Mouse (Mus musculus): ENCODE measurements at regions not wholly inside any gene's neighbourhood (a gene's known extent, or its start where the extent isn't known, plus 50 kb on each side); places are given as distances from the start of the nearest gene placed in this dataset.

- 71% methylated on average over 3 of the region's 3 CpGs for WGBS
- ATAC-seq (ENCODE audit: insufficient number of reproducible peaks, low FRiP score): no peak
- no peaks in the 10 kb centered on the region for H3K9me3 ChIP-seq (replicated peaks)
- H3K9ac ChIP-seq: no peak overlapping the region
- no peaks in the 10 kb centered on the region for H3K27me3 ChIP-seq (replicated peaks)
- no peak overlapping the region for H3K4me2 ChIP-seq
- no peaks in the 10 kb centered on the region for H3K36me3 ChIP-seq
- no peaks in the 10 kb centered on the region for H3K4me1 ChIP-seq (replicated peaks)
- H3K4me3 ChIP-seq: no peak overlapping the region
- H3K27ac ChIP-seq (ENCODE audit: poor library complexity, severe bottlenecking): no peak overlapping the region
Observed at GRCm38 (mm10) chr1:69296816-69297215, 189.0 kb upstream of the Erbb4 start.

DNA sequence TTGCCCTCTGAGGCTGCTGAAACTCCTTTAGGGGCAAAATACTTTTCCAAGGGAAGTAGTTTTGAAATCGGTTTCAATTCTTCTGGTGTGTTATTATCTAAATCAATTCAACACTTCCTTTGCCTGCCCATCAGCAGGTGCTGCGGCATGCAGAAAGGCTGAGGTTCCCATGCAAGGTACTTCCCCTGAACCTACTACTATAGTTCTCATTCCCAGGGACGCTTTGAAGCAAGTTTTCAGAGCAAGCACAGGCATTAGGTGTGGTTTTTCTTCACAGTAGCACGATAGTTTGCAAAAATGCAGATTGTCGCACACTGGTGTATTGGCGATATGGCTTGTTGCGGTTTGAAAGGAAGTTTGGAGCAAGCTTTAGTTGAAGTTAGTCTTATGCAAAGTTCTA, 183.5 kb upstream of the Erbb4 start:
- no peaks in the 10 kb centered on the region for H3K4me1 ChIP-seq (replicated peaks)
- no peak overlapping the region for H3K9ac ChIP-seq
- H3K27me3 ChIP-seq (replicated peaks): no peaks in the 10 kb centered on the region
- H3K9me3 ChIP-seq (replicated peaks): no peaks in the 10 kb centered on the region
- H3K36me3 ChIP-seq: no peaks in the 10 kb centered on the region
- no peak for ATAC-seq (ENCODE audit: insufficient number of reproducible peaks, low FRiP score)
- H3K27ac ChIP-seq (ENCODE audit: poor library complexity, severe bottlenecking): no peak overlapping the region
- H3K4me3 ChIP-seq: no peak overlapping the region
- no peak overlapping the region for H3K4me2 ChIP-seq
- 81% methylated on average over 7 of the region's 7 CpGs for WGBS

GRCm38 (mm10) chr1:69286374-69286773, 178.5 kb upstream of the Erbb4 start:
- no peak overlapping the region for H3K4me2 ChIP-seq
- no peak overlapping the region for H3K4me3 ChIP-seq
- ATAC-seq (ENCODE audit: insufficient number of reproducible peaks, low FRiP score): no peak
- H3K9ac ChIP-seq: no peak overlapping the region
- no peaks in the 10 kb centered on the region for H3K36me3 ChIP-seq
- H3K27me3 ChIP-seq (replicated peaks): no peaks in the 10 kb centered on the region
- H3K9me3 ChIP-seq (replicated peaks): no peaks in the 10 kb centered on the region
- H3K27ac ChIP-seq (ENCODE audit: poor library complexity, severe bottlenecking): no peak overlapping the region
- no peaks in the 10 kb centered on the region for H3K4me1 ChIP-seq (replicated peaks)
- 34% methylated on average over 3 of the region's 3 CpGs for WGBS

GRCm38 (mm10) chr1:69277428-69277827, 169.6 kb upstream of the Erbb4 start:
- no peak overlapping the region for H3K27ac ChIP-seq (ENCODE audit: poor library complexity, severe bottlenecking)
- ATAC-seq (ENCODE audit: insufficient number of reproducible peaks, low FRiP score): no peak
- no peak overlapping the region for H3K4me3 ChIP-seq
- no peaks in the 10 kb centered on the region for H3K9me3 ChIP-seq (replicated peaks)
- H3K4me2 ChIP-seq: no peak overlapping the region
- H3K9ac ChIP-seq: no peak overlapping the region
- H3K4me1 ChIP-seq (replicated peaks): peaks cover 7% of the 10 kb centered on the region; the same call in 1 of the 2 replicates
- H3K36me3 ChIP-seq: no peaks in the 10 kb centered on the region
- 48% methylated on average over 4 of the region's 4 CpGs for WGBS
- H3K27me3 ChIP-seq (replicated peaks): no peaks in the 10 kb centered on the region

GRCm38 (mm10) chr1:69247691-69248090, 139.8 kb upstream of the Erbb4 start:
- Histone ChIP-seq H3K36me3 (no peaks in the 10 kb centered on the region), H3K9me3 (replicated peaks) (no peaks in the 10 kb centered on the region), H3K4me1 (replicated peaks) (0 out of 2 replicates have a peak, but pooled peaks cover 4% of the 10 kb centered on the region), H3K27me3 (replicated peaks) (no peaks in the 10 kb centered on the region), H3K27ac (ENCODE audit: poor library complexity, severe bottlenecking) (no peak overlapping the region), H3K9ac (no peak overlapping the region), H3K4me3 (no peak overlapping the region), H3K4me2 (no peak overlapping the region)
- 78% methylated on average over 5 of the region's 5 CpGs for WGBS
- no peak for ATAC-seq (ENCODE audit: insufficient number of reproducible peaks, low FRiP score)

- Histone ChIP-seq H3K4me3 (no peak overlapping the region; the same call in 1 of the 2 replicates), H3K9me3 (replicated peaks) (no peaks in the 10 kb centered on the region), H3K9ac (no peak overlapping the region), H3K27ac (ENCODE audit: poor library complexity, severe bottlenecking) (no peak overlapping the region), H3K36me3 (no peaks in the 10 kb centered on the region), H3K4me1 (replicated peaks) (no peaks in the 10 kb centered on the region), H3K4me2 (peak overlapping the region; percentile 64), H3K27me3 (replicated peaks) (no peaks in the 10 kb centered on the region)
- no peak for ATAC-seq (ENCODE audit: insufficient number of reproducible peaks, low FRiP score)
- WGBS: 64% methylated on average over 3 of the region's 3 CpGs
Observed at GRCm38 (mm10) chr1:69242289-69242909, 134.5 kb upstream of the Erbb4 start.

GRCm38 (mm10) chr1:69241502-69242214, 133.8 kb upstream of the Erbb4 start:
- WGBS: 25% methylated on average over 11 of the region's 11 CpGs
- peak overlapping the region; percentile 64 for H3K4me2 ChIP-seq
- no peak overlapping the region for H3K27ac ChIP-seq (ENCODE audit: poor library complexity, severe bottlenecking)
- no peaks in the 10 kb centered on the region for H3K27me3 ChIP-seq (replicated peaks)
- H3K9ac ChIP-seq: 0 out of 2 replicates have a peak overlapping the region, but pooled peaks have one; percentile 27
- no peaks in the 10 kb centered on the region for H3K9me3 ChIP-seq (replicated peaks)
- H3K36me3 ChIP-seq: no peaks in the 10 kb centered on the region
- no peak for ATAC-seq (ENCODE audit: insufficient number of reproducible peaks, low FRiP score)
- H3K4me3 ChIP-seq: peak overlapping the region; percentile 25; the same call in 1 of the 2 replicates
- H3K4me1 ChIP-seq (replicated peaks): no peaks in the 10 kb centered on the region

GRCm38 (mm10) chr1:69227864-69228263, 120.0 kb upstream of the Erbb4 start:
- no peak for ATAC-seq (ENCODE audit: insufficient number of reproducible peaks, low FRiP score)
- H3K27me3 ChIP-seq (replicated peaks): no peaks in the 10 kb centered on the region
- no peak overlapping the region for H3K4me2 ChIP-seq
- H3K9me3 ChIP-seq (replicated peaks): peaks cover 6% of the 10 kb centered on the region; the same call in 1 of the 2 replicates
- H3K4me1 ChIP-seq (replicated peaks): no peaks in the 10 kb centered on the region
- no peak overlapping the region for H3K27ac ChIP-seq (ENCODE audit: poor library complexity, severe bottlenecking)
- no peaks in the 10 kb centered on the region for H3K36me3 ChIP-seq
- no peak overlapping the region for H3K9ac ChIP-seq
- H3K4me3 ChIP-seq: no peak overlapping the region

DNA sequence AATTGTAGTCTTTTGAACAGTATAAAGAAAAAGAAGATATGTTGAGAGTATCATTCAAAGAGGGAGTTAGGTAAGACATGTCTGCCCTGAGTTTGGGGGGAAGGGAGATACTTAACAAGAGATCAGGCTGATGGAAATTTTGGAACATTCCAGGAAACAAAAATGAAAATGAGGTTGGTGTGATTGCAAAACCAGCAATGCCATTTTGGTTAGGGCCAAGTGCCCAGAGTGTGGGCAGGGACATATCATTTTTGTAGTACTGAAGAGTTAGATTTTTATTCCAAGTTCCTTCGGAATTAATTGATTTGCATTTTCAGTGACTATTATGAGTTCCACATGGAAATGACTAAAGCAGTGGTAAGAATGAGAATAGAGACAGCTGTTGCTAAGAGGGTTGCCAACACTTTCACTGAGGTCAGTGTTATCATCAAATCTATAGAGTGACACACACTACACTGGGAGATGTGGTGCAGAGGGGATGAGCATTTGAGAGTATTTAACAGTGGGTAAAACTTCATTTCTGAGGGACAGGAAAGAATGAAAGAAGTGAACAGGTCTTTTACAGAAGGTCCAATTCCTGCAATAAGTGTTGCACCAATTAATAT, 105.1 kb upstream of the Erbb4 start:
- 92% methylated on average over 1 of the region's 1 CpGs for WGBS
- peaks cover 2% of the 10 kb centered on the region; the same call in 1 of the 2 replicates for H3K4me1 ChIP-seq (replicated peaks)

DNA sequence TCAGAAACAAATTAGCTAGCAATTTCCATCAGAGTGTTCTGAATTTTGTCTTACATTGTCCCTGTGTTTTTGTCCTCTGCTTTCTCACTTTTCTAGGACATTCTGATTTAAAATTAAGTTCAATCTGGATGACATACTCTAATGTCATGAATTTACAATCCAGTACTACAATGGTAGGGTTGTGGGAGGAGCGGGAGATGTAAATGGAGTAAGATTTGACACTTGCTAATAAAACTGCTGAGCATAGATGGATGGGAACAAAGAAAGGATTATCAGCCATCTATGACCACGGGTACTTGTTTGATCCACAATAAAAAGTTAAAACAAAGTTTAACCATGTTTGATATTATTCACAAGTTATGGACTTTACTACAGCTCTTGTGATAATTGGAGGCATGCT, 94.9 kb upstream of the Erbb4 start:
- Histone ChIP-seq H3K27ac (ENCODE audit: poor library complexity, severe bottlenecking) (no peak overlapping the region), H3K4me3 (no peak overlapping the region), H3K27me3 (replicated peaks) (no peaks in the 10 kb centered on the region), H3K9ac (no peak overlapping the region), H3K4me2 (no peak overlapping the region), H3K4me1 (replicated peaks) (no peaks in the 10 kb centered on the region), H3K36me3 (no peaks in the 10 kb centered on the region), H3K9me3 (replicated peaks) (no peaks in the 10 kb centered on the region)
- ATAC-seq (ENCODE audit: insufficient number of reproducible peaks, low FRiP score): no peak
- 79% methylated on average over 2 of the region's 2 CpGs for WGBS

More for the DNA sequence above, 105.1 kb upstream of the Erbb4 start:
- Histone ChIP-seq H3K27ac (ENCODE audit: poor library complexity, severe bottlenecking) (no peak overlapping the region), H3K4me3 (no peak overlapping the region), H3K9ac (no peak overlapping the region), H3K27me3 (replicated peaks) (no peaks in the 10 kb centered on the region), H3K4me2 (no peak overlapping the region), H3K36me3 (no peaks in the 10 kb centered on the region), H3K9me3 (replicated peaks) (no peaks in the 10 kb centered on the region)
- no peak for ATAC-seq (ENCODE audit: insufficient number of reproducible peaks, low FRiP score)

DNA sequence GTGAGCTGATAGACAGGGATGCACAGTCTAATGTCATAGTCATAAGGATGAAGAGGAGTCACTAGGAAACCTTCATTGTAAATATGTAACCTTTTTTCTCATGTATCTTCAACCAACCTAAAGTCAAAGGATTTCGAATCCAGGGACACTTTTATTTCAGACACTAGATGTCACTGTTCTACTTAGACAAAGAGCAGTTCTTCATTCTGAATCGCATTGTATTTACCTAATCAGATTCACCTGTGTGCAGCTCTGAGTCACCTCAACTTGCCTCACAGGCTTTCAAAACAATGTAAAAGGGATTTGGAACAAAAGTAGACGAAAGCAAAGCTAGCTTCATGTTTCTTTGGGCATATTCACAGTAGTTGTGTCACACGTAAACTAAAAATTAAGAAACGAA, 57.3 kb upstream of the Erbb4 start:
- no peak overlapping the region for H3K9ac ChIP-seq
- WGBS: 45% methylated on average over 5 of the region's 5 CpGs
- no peak overlapping the region for H3K27ac ChIP-seq (ENCODE audit: poor library complexity, severe bottlenecking)
- no peaks in the 10 kb centered on the region for H3K27me3 ChIP-seq (replicated peaks)
- H3K36me3 ChIP-seq: no peaks in the 10 kb centered on the region
- no peaks in the 10 kb centered on the region for H3K9me3 ChIP-seq (replicated peaks)
- no peaks in the 10 kb centered on the region for H3K4me1 ChIP-seq (replicated peaks)
- no peak overlapping the region for H3K4me3 ChIP-seq
- no peak for ATAC-seq (ENCODE audit: insufficient number of reproducible peaks, low FRiP score)
- no peak overlapping the region for H3K4me2 ChIP-seq
